Mouse (Mus musculus) embryonic facial prominence, embryonic 13.5 days (tissue): ENCODE data around the gene Car5a. TPM values are rescaled to one million over a fixed set of nuclear protein-coding genes. Genes with fewer than 3 reads are reported as not detected.

Experiments
- ATAC-seq: fragments of 200-750 bp; cut with Nextera tagmentation; 2 replicates; pipeline ENCODE4 v1.8.0; 2017; ENCODE audit warnings: low read depth; ENCODE audit not compliant: insufficient number of reproducible peaks, insufficient read depth, low FRiP score, low TSS enrichment
- H3K27ac ChIP-seq: fragments of 300-500 bp; sonication (generic); 2 replicates; pipeline ENCODE4 v1.5.1; 2015; ENCODE audit warnings: moderate library complexity, mild to moderate bottlenecking, inconsistent platforms
- H3K27me3 ChIP-seq: fragments of 300-500 bp; sonication (generic); 2 replicates; pipeline ENCODE4 v1.6.1; 2015; ENCODE audit warnings: mild to moderate bottlenecking, inconsistent platforms
- H3K36me3 ChIP-seq: fragments of 300-500 bp; sonication (generic); 2 replicates; pipeline ENCODE4 v1.6.1; 2015; ENCODE audit warnings: mild to moderate bottlenecking, inconsistent platforms
- H3K4me1 ChIP-seq: fragments of 300-500 bp; sonication (generic); 2 replicates; pipeline ENCODE4 v1.6.1; 2015; ENCODE audit warnings: inconsistent platforms
- H3K4me2 ChIP-seq: fragments of 300-500 bp; sonication (generic); 2 replicates; pipeline ENCODE4 v1.6.1; 2015; ENCODE audit warnings: moderate library complexity, mild to moderate bottlenecking, inconsistent platforms
- H3K4me3 ChIP-seq: fragments of 300-500 bp; sonication (generic); 2 replicates; pipeline ENCODE4 v1.5.1; 2015; ENCODE audit warnings: mild to moderate bottlenecking, inconsistent platforms
- H3K9ac ChIP-seq: fragments of 300-500 bp; sonication (generic); 2 replicates; pipeline ENCODE4 v1.6.1; 2015; ENCODE audit warnings: mild to moderate bottlenecking, inconsistent platforms
- H3K9me3 ChIP-seq: fragments of 300-500 bp; sonication (generic); 2 replicates; pipeline ENCODE4 v1.6.1; 2016; ENCODE audit warnings: inconsistent platforms
- WGBS: fragments of 180-500 bp; shearing (Covaris S2); methylation state at CpG from one replicate; pipeline ENCODE4 v1.1.7; 2015; ENCODE audit warnings: mixed read lengths; 5-methylcytosine and 5-hydroxymethylcytosine counted together
- polyA plus RNA-seq: library from polyadenylated mRNA; unstranded; fragments of >200 nt; fragmentation: Nextera tagmentation; extraction: Ambion mirVana; gene quantifications from 2 replicates; pipeline ENCODE4 v1.2.1, GENCODE M21; 2015

Car5a gene
- polyA plus RNA-seq, 1 experiment from 2014 or later = not detected

- no peaks in the 10 kb centered on the region for H3K27me3 ChIP-seq
- H3K36me3 ChIP-seq = peaks cover 28% of the 10 kb centered on the region
- no peak overlapping the region for H3K4me3 ChIP-seq
- no peak overlapping the region for H3K4me2 ChIP-seq
- peak overlapping the region; percentile 33 for H3K27ac ChIP-seq
- no peak for ATAC-seq
- 75% methylated on average over 17 of the region's 17 CpGs for WGBS
- no peaks in the 10 kb centered on the region for H3K9me3 ChIP-seq
- H3K4me1 ChIP-seq = peaks cover 28% of the 10 kb centered on the region
- 0 out of 2 replicates have a peak overlapping the region, but pooled peaks have one; percentile 36 for H3K9ac ChIP-seq
These were observed 26.9 kb upstream of the Car5a start for GRCm38 (mm10) chr8:121971488-121972058.

GRCm38 (mm10) chr8:121970225-121970624, 25.5 kb upstream of the Car5a start:
- H3K9ac ChIP-seq = no peak overlapping the region
- H3K36me3 ChIP-seq = peaks cover 15% of the 10 kb centered on the region
- H3K4me1 ChIP-seq = peaks cover 41% of the 10 kb centered on the region
- no peak overlapping the region for H3K4me3 ChIP-seq
- 0 out of 2 replicates have a peak overlapping the region, but pooled peaks have one; percentile 16 for H3K27ac ChIP-seq
- WGBS = 85% methylated on average over 8 of the region's 8 CpGs
- ATAC-seq = no peak
- H3K9me3 ChIP-seq = no peaks in the 10 kb centered on the region
- H3K27me3 ChIP-seq = no peaks in the 10 kb centered on the region
- H3K4me2 ChIP-seq = no peak overlapping the region

- Histone ChIP-seq H3K9me3 (no peaks in the 10 kb centered on the region), H3K27me3 (no peaks in the 10 kb centered on the region), H3K4me3 (no peak overlapping the region), H3K36me3 (no peaks in the 10 kb centered on the region), H3K27ac (no peak overlapping the region), H3K4me1 (peaks cover 51% of the 10 kb centered on the region), H3K9ac (no peak overlapping the region), H3K4me2 (no peak overlapping the region)
- no peak for ATAC-seq
- 75% methylated on average over 4 of the region's 4 CpGs for WGBS
These were observed 23.8 kb upstream of the Car5a start for GRCm38 (mm10) chr8:121968542-121968941.

GRCm38 (mm10) chr8:121967977-121968376, 23.3 kb upstream of the Car5a start:
- 48% methylated on average over 4 of the region's 4 CpGs for WGBS
- Histone ChIP-seq H3K9me3 (no peaks in the 10 kb centered on the region), H3K9ac (no peak overlapping the region), H3K36me3 (no peaks in the 10 kb centered on the region), H3K27ac (no peak overlapping the region; the same call in 1 of the 2 replicates), H3K4me1 (peaks cover 51% of the 10 kb centered on the region), H3K27me3 (no peaks in the 10 kb centered on the region), H3K4me3 (no peak overlapping the region), H3K4me2 (no peak overlapping the region)
- no peak for ATAC-seq

GRCm38 (mm10) chr8:121966714-121967448, 22.2 kb upstream of the Car5a start:
- H3K27ac ChIP-seq = peak overlapping the region; percentile 72
- no peaks in the 10 kb centered on the region for H3K27me3 ChIP-seq
- H3K4me2 ChIP-seq = peak overlapping the region; percentile 14
- ATAC-seq = peak; percentile 21; the same call in 1 of the 2 replicates
- no peaks in the 10 kb centered on the region for H3K9me3 ChIP-seq
- H3K4me3 ChIP-seq = no peak overlapping the region
- H3K36me3 ChIP-seq = no peaks in the 10 kb centered on the region
- H3K4me1 ChIP-seq = peaks cover 51% of the 10 kb centered on the region
- WGBS = 44% methylated on average over 7 of the region's 7 CpGs
- H3K9ac ChIP-seq = peak overlapping the region; percentile 53

- 0 out of 2 replicates have a peak overlapping the region, but pooled peaks have one; percentile 72 for H3K27ac ChIP-seq
- WGBS = 57% methylated on average over 5 of the region's 5 CpGs
- peaks cover 54% of the 10 kb centered on the region for H3K4me1 ChIP-seq
- no peak for ATAC-seq
- H3K27me3 ChIP-seq = no peaks in the 10 kb centered on the region
- H3K36me3 ChIP-seq = no peaks in the 10 kb centered on the region
- no peak overlapping the region for H3K4me3 ChIP-seq
- H3K9me3 ChIP-seq = no peaks in the 10 kb centered on the region
- no peak overlapping the region for H3K9ac ChIP-seq
- H3K4me2 ChIP-seq = no peak overlapping the region
These were observed 21.4 kb upstream of the Car5a start for GRCm38 (mm10) chr8:121966110-121966509.

GRCm38 (mm10) chr8:121964716-121965512, 20.2 kb upstream of the Car5a start:
- H3K4me2 ChIP-seq = no peak overlapping the region
- H3K27me3 ChIP-seq = no peaks in the 10 kb centered on the region
- no peaks in the 10 kb centered on the region for H3K9me3 ChIP-seq
- 40% methylated on average over 8 of the region's 8 CpGs for WGBS
- no peak overlapping the region for H3K9ac ChIP-seq
- ATAC-seq = no peak
- no peaks in the 10 kb centered on the region for H3K36me3 ChIP-seq
- H3K27ac ChIP-seq = peak overlapping the region; percentile 78
- peaks cover 48% of the 10 kb centered on the region for H3K4me1 ChIP-seq
- H3K4me3 ChIP-seq = no peak overlapping the region

- 83% methylated on average over 3 of the region's 3 CpGs for WGBS
- Histone ChIP-seq H3K4me1 (peaks cover 42% of the 10 kb centered on the region), H3K27ac (no peak overlapping the region)
These were observed 18.2 kb upstream of the Car5a start for GRCm38 (mm10) chr8:121962892-121963291.

GRCm38 (mm10) chr8:121958395-121958794, 13.7 kb upstream of the Car5a start:
- no peak for ATAC-seq
- WGBS = 87% methylated on average over 1 of the region's 1 CpGs
- H3K4me2 ChIP-seq = no peak overlapping the region
- no peaks in the 10 kb centered on the region for H3K9me3 ChIP-seq
- no peak overlapping the region for H3K9ac ChIP-seq
- no peak overlapping the region for H3K27ac ChIP-seq
- H3K36me3 ChIP-seq = peaks cover 16% of the 10 kb centered on the region
- H3K27me3 ChIP-seq = no peaks in the 10 kb centered on the region
- H3K4me3 ChIP-seq = no peak overlapping the region
- peaks cover 19% of the 10 kb centered on the region for H3K4me1 ChIP-seq

More at GRCm38 (mm10) chr8:121962892-121963291, 18.2 kb upstream of the Car5a start:
- no peaks in the 10 kb centered on the region for H3K9me3 ChIP-seq
- no peak overlapping the region for H3K4me2 ChIP-seq
- H3K4me3 ChIP-seq = no peak overlapping the region
- no peak for ATAC-seq
- H3K27me3 ChIP-seq = no peaks in the 10 kb centered on the region
- H3K36me3 ChIP-seq = no peaks in the 10 kb centered on the region
- H3K9ac ChIP-seq = no peak overlapping the region

- ATAC-seq = no peak
- Histone ChIP-seq H3K9ac (no peak overlapping the region), H3K27ac (no peak overlapping the region), H3K36me3 (peaks cover 16% of the 10 kb centered on the region), H3K9me3 (no peaks in the 10 kb centered on the region), H3K4me3 (no peak overlapping the region), H3K4me1 (peaks cover 36% of the 10 kb centered on the region), H3K27me3 (no peaks in the 10 kb centered on the region), H3K4me2 (no peak overlapping the region)
- 85% methylated on average over 1 of the region's 1 CpGs for WGBS
These were observed 11.3 kb upstream of the Car5a start for GRCm38 (mm10) chr8:121955825-121956500.

GRCm38 (mm10) chr8:121954981-121955555, 10.4 kb upstream of the Car5a start:
- H3K9me3 ChIP-seq = no peaks in the 10 kb centered on the region
- no peak overlapping the region for H3K27ac ChIP-seq
- no peaks in the 10 kb centered on the region for H3K27me3 ChIP-seq
- 0 out of 2 replicates have a peak overlapping the region, but pooled peaks have one; percentile 4 for H3K9ac ChIP-seq
- H3K4me3 ChIP-seq = no peak overlapping the region
- H3K4me2 ChIP-seq = no peak overlapping the region
- 76% methylated on average over 10 of the region's 10 CpGs for WGBS
- H3K4me1 ChIP-seq = peaks cover 36% of the 10 kb centered on the region
- H3K36me3 ChIP-seq = peaks cover 16% of the 10 kb centered on the region
- no peak for ATAC-seq
